Mouse (Mus musculus) gastrocnemius, adult 2 months (tissue): Measurements from ENCODE around the gene Btn2a2. TPM values are rescaled to one million over a fixed set of nuclear protein-coding genes. Genes with fewer than 3 reads are reported as not detected.

Experiments used
- DNase-seq: peaks from one replicate; pipeline ENCODE4 v3.0.0; 2022
- H3K27ac ChIP-seq: fragments of 200-600 bp; 2 replicates; pipeline ENCODE4 v1.8.1; 2022; ENCODE audit warnings: mild to moderate bottlenecking
- H3K4me3 ChIP-seq: fragments of 200-600 bp; 2 replicates; pipeline ENCODE4 v1.8.1; 2022; ENCODE audit warnings: mild to moderate bottlenecking, moderate library complexity
- CTCF ChIP-seq: fragments of 200-600 bp; IDR thresholded peaks from 2 replicates; pipeline ENCODE4 v1.8.1; 2022; ENCODE audit warnings: antibody characterized with exemption, mild to moderate bottlenecking, moderate library complexity
- intact Hi-C: fragments of 180-260 bp; cut with DNase I; formaldehyde crosslinking; loops from one replicate; pipeline ENCODE4 v1.15.1; 2025
- total RNA-seq, 2 experiments: library from RNA; stranded (reverse); gene quantifications; 2 replicates each; pipeline ENCODE4 v1.2.3; 2021

Gene Btn2a2
- total RNA-seq, 2 experiments from 2014 or later, result not detected

GRCm38 (mm10) chr13:23517603-23518294 is 29.1 kb upstream of the Btn2a2 start:
- H3K4me3 ChIP-seq, result peak overlapping the region; percentile 78
- intact Hi-C loops, result loop anchor here (2.0 to 10.0 kb wide), 4 partner anchors 71 to 1573 kb away; partner anchors contain the start of gene Zfp184
- no peak for TF ChIP-seq CTCF
- H3K27ac ChIP-seq, result peak overlapping the region; percentile 82
- peak; percentile 85 for DNase-seq

- DNase-seq, result peak; percentile 71
- Histone ChIP-seq H3K27ac (peak overlapping the region; percentile 82), H3K4me3 (peak overlapping the region; percentile 78)
- intact Hi-C loops, result loop anchor here (2.0 to 10.0 kb wide), 3 partner anchors 70 to 1572 kb away; partner anchors contain the start of gene Zfp184
- no peak for TF ChIP-seq CTCF
Measured at GRCm38 (mm10) chr13:23516822-23517602, 28.4 kb upstream of the Btn2a2 start.

- TF ChIP-seq CTCF, result no peak
- intact Hi-C loops, result loop anchor here (2.0 to 10.0 kb wide), 3 partner anchors 69 to 1571 kb away; partner anchors contain the start of gene Zfp184
- Histone ChIP-seq H3K4me3 (peak overlapping the region; percentile 78), H3K27ac (no peak overlapping the region)
- no peak for DNase-seq
Measured at GRCm38 (mm10) chr13:23515826-23516620, 27.4 kb upstream of the Btn2a2 start.

GRCm38 (mm10) chr13:23515281-23515680 is 26.6 kb upstream of the Btn2a2 start:
- Histone ChIP-seq H3K4me3 (no peak overlapping the region), H3K27ac (no peak overlapping the region)
- DNase-seq, result no peak
- intact Hi-C loops, result loop anchor here (5.0 to 10.0 kb wide), 2 partner anchors 1493 to 1570 kb away; partner anchors contain the start of gene Zfp184
- no peak for TF ChIP-seq CTCF

- Histone ChIP-seq H3K27ac (no peak overlapping the region), H3K4me3 (no peak overlapping the region)
- no peak for DNase-seq
- intact Hi-C loops, result loop anchor here (10.0 kb wide), 1 partner anchor 1569 kb away; the partner anchor contains the start of gene Zfp184
- no peak for TF ChIP-seq CTCF
Measured at GRCm38 (mm10) chr13:23513517-23513916, 24.9 kb upstream of the Btn2a2 start.

GRCm38 (mm10) chr13:23510127-23510526 is 21.5 kb upstream of the Btn2a2 start:
- no peak overlapping the region for H3K4me3 ChIP-seq
- DNase-seq, result no peak
- no peak overlapping the region for H3K27ac ChIP-seq
- intact Hi-C loops, result loop anchor here (10.0 kb wide), 1 partner anchor 1565 kb away; the partner anchor contains the start of gene Zfp184
- TF ChIP-seq CTCF, result no peak

- Histone ChIP-seq H3K4me3 (no peak overlapping the region), H3K27ac (no peak overlapping the region)
- no peak for TF ChIP-seq CTCF
- DNase-seq, result no peak
- intact Hi-C loops, result no loop called here
Measured at GRCm38 (mm10) chr13:23506819-23507515, 18.3 kb upstream of the Btn2a2 start.

- DNase-seq, result peak; percentile 25
- intact Hi-C loops, result no loop called here
- H3K27ac ChIP-seq, result no peak overlapping the region
- no peak for TF ChIP-seq CTCF
- peak overlapping the region; percentile 57 for H3K4me3 ChIP-seq
Measured at GRCm38 (mm10) chr13:23506351-23506750, 17.7 kb upstream of the Btn2a2 start.

GRCm38 (mm10) chr13:23505662-23506345 is 17.1 kb upstream of the Btn2a2 start:
- intact Hi-C loops, result no loop called here
- TF ChIP-seq CTCF, result no peak
- peak overlapping the region; percentile 57 for H3K4me3 ChIP-seq
- no peak overlapping the region for H3K27ac ChIP-seq
- no peak for DNase-seq

GRCm38 (mm10) chr13:23503797-23504196 is 15.1 kb upstream of the Btn2a2 start:
- DNase-seq, result no peak
- no peak for TF ChIP-seq CTCF
- intact Hi-C loops, result no loop called here
- Histone ChIP-seq H3K4me3 (no peak overlapping the region), H3K27ac (no peak overlapping the region)

GRCm38 (mm10) chr13:23502916-23503315 is 14.3 kb upstream of the Btn2a2 start:
- no peak overlapping the region for H3K27ac ChIP-seq
- intact Hi-C loops, result no loop called here
- DNase-seq, result no peak
- TF ChIP-seq CTCF, result no peak
- H3K4me3 ChIP-seq, result no peak overlapping the region
